Mouse (Mus musculus) naive thymus-derived CD4-positive, alpha-beta T cell, adult 2 months (primary cell): ENCODE data around the gene Kcnma1.

ENCODE experiments used
- DNase-seq: peaks from one replicate; pipeline ENCODE4 v3.0.0-alpha.2; 2011; ENCODE audit warnings: low read depth

Kcnma1 gene

GRCm38 (mm10) chr14:23959061-23959460 is 55.2 kb downstream of the Kcnma1 start:
- no peak for DNase-seq

- no peak for DNase-seq
Observed at GRCm38 (mm10) chr14:23957270-23957669, 57.0 kb downstream of the Kcnma1 start.

- DNase-seq: no peak
Observed at GRCm38 (mm10) chr14:23943876-23944275, 70.4 kb downstream of the Kcnma1 start.

GRCm38 (mm10) chr14:23943152-23943551 is 71.1 kb downstream of the Kcnma1 start:
- no peak for DNase-seq

- DNase-seq: no peak
Observed at GRCm38 (mm10) chr14:23942103-23942502, 72.2 kb downstream of the Kcnma1 start.

- no peak for DNase-seq
Observed at GRCm38 (mm10) chr14:23935016-23935415, 79.3 kb downstream of the Kcnma1 start.

GRCm38 (mm10) chr14:23931671-23932071 is 82.6 kb downstream of the Kcnma1 start:
- no peak for DNase-seq

- no peak for DNase-seq
Observed at GRCm38 (mm10) chr14:23929168-23929567, 85.1 kb downstream of the Kcnma1 start.

- no peak for DNase-seq
Observed at GRCm38 (mm10) chr14:23923356-23923755, 90.9 kb downstream of the Kcnma1 start.

- no peak for DNase-seq
Observed at GRCm38 (mm10) chr14:23922755-23923154, 91.5 kb downstream of the Kcnma1 start.

- no peak for DNase-seq
Observed at GRCm38 (mm10) chr14:23911108-23911629, 103.1 kb downstream of the Kcnma1 start.

GRCm38 (mm10) chr14:23908564-23908963 is 105.7 kb downstream of the Kcnma1 start:
- no peak for DNase-seq

- no peak for DNase-seq
Observed at GRCm38 (mm10) chr14:23902636-23903279, 111.5 kb downstream of the Kcnma1 start.

- no peak for DNase-seq
Observed at GRCm38 (mm10) chr14:23899462-23899861, 114.8 kb downstream of the Kcnma1 start.

GRCm38 (mm10) chr14:23897815-23898214 is 116.5 kb downstream of the Kcnma1 start:
- DNase-seq: no peak

- DNase-seq: no peak
Observed at GRCm38 (mm10) chr14:23896036-23896435, 118.3 kb downstream of the Kcnma1 start.

GRCm38 (mm10) chr14:23886112-23886511 is 128.2 kb downstream of the Kcnma1 start:
- no peak for DNase-seq

GRCm38 (mm10) chr14:23885539-23885938 is 128.8 kb downstream of the Kcnma1 start:
- DNase-seq: no peak

GRCm38 (mm10) chr14:23885071-23885470 is 129.2 kb downstream of the Kcnma1 start:
- DNase-seq: no peak

- no peak for DNase-seq
Observed at GRCm38 (mm10) chr14:23882001-23882400, 132.3 kb downstream of the Kcnma1 start.

GRCm38 (mm10) chr14:23879331-23879730 is 135.0 kb downstream of the Kcnma1 start:
- DNase-seq: no peak

GRCm38 (mm10) chr14:23877561-23877960 is 136.7 kb downstream of the Kcnma1 start:
- no peak for DNase-seq

- DNase-seq: no peak
Observed at GRCm38 (mm10) chr14:23874545-23874944, 139.7 kb downstream of the Kcnma1 start.

- DNase-seq: no peak
Observed at GRCm38 (mm10) chr14:23857034-23857433, 157.3 kb downstream of the Kcnma1 start.
